In the genomic region with DNA sequence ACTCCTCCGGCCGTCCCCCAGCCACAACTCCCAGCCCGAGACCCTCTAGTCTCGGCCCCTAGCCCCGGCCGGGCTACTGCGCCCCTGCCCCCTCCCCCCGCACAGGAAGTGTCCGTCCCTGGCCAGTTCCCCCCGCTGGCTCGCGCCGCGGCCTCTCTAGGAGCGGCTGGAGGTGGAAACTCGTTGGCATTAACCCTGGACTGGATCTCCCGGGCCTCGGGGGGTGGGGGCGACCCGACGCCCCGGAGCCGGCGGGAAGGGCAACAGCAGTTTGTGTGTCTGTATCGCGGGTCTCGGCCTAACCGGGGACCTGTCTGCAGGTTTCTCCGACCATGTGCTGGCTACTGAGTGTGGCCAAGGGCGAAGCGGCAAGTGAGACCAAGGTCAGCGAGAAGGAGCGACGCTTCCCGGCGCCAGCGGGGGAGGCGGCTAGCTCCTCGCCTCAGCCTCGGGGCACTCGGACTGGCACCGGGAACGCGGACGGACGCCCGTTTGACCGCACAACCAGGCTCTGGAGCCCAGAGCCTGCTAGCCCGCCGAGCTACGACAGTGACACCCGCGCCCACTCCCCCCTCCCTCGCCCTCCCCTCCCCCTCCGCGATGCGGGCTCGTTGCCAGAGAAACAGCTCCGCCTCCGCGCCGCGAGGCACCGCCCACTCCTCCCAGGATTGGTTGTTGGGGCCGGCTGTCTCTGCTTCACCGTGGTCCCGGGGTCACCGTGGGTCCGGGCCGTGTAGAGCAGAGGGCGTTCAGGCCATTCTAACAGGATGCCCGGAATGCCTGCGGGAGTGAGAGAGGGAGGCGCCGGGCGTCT, we compare ENCODE assay signal across 8 mouse cellular contexts. TPM values are rescaled to one million over a fixed set of nuclear protein-coding genes. Genes with fewer than 3 reads are reported as not detected.
DNase-seq lines count a peak whose midpoint lies in the region; ATAC-seq and TF ChIP-seq lines count a peak whose summit lies in the region.

A gene (minus strand): TSS at position 78 of the 814 bp plus-strand sequence.

- peak within 1 kb of the TSS; percentile 97 for H3K27ac ChIP-seq in hindbrain, embryonic 14.5 days

- CTCF ChIA-PET in Patski (lab: Charles Lee): no interaction called here

- H3K36me3 ChIP-seq in hindbrain, embryonic 14.5 days (replicated peaks; ENCODE audit: control insufficient read depth, insufficient read depth): peaks cover 23% of the 10 kb centered on the region

- TF ChIP-seq CTCF in Patski (IDR thresholded peaks at IDR 0.05): no peak

- peak within 1 kb of the TSS; percentile 67 for H3K4me2 ChIP-seq in hindbrain, embryonic 14.5 days (replicated peaks)

- DNase-seq in Patski (ENCODE audit: low read depth, low spot score): peak; percentile 60
- peak; percentile 98 to 99 for DNase-seq in cerebellum, postnatal 14 days
- DNase-seq in frontal cortex, postnatal 25 days (ENCODE audit: low spot score in 2 of 2): peak; percentile 74 to 79
- peak; percentile 94 for DNase-seq in hindbrain, embryonic 14.5 days (ENCODE audit: low spot score)
- peak; percentile 86 to 89 for DNase-seq in layer of hippocampus, postnatal 36 days
- peak; percentile 94 for DNase-seq in lung, postnatal 36 days
- DNase-seq in retina, postnatal 1 day: peak; percentile 95
- DNase-seq in urinary bladder, adult 2 months (ENCODE audit: low spot score): peak; percentile 98

- peak; percentile 76 for ATAC-seq in Patski
- ATAC-seq in hindbrain, embryonic 14.5 days (ENCODE audit: low FRiP score): peak; percentile 90

- POLR2A ChIA-PET in Patski (lab: Charles Lee): interaction anchor here (0.5 to 1.1 kb wide), 3 partner anchors 28 to 166 kb away, joined by 3 read pairs; a partner anchor contains a TSS

- under 1% methylated on average over 71 of the region's 76 CpGs for WGBS in hindbrain, embryonic 14.5 days

- H3K4me1 ChIP-seq in hindbrain, embryonic 14.5 days (replicated peaks; ENCODE audit: control insufficient read depth, insufficient read depth, low read length): peaks cover 13% of the 10 kb centered on the region

- H3K4me3 ChIP-seq in hindbrain, embryonic 14.5 days (replicated peaks; ENCODE audit: low read length): peak within 1 kb of the TSS; percentile 93

- no peaks in the 10 kb centered on the region for H3K9me3 ChIP-seq in hindbrain, embryonic 14.5 days (ENCODE audit: control insufficient read depth, low read length)

- H3K27me3 ChIP-seq in Patski: no peaks in the 10 kb centered on the region
- H3K27me3 ChIP-seq in hindbrain, embryonic 14.5 days (ENCODE audit: control insufficient read depth, insufficient read depth, low read length): no peaks in the 10 kb centered on the region

- in situ Hi-C loops in Patski (cut with MboI; ENCODE audit: low pct_unique_long_range_greater_than_20kb): no loop called here

- peak within 1 kb of the TSS; percentile 93 for H3K9ac ChIP-seq in hindbrain, embryonic 14.5 days

RNA-seq across cellular contexts. Expression of the gene that starts here (rescaled TPM):
- polyA plus RNA-seq in Patski (2021): 30.3 TPM
- polyA plus RNA-seq in hindbrain, embryonic 14.5 days (2014; fragmentation: Nextera tagmentation; extraction: Ambion mirVana): 4.8 and 6.1 TPM in 2 replicates
- 10 to 100 TPM; 10.2 to 11.4 TPM for total RNA-seq in layer of hippocampus, postnatal 36 days (2021)
- 16.9 and 19.8 TPM in 2 replicates for polyA plus RNA-seq in urinary bladder, adult 2 months (2012; rRNA removed)

Comparison
In these comparisons a context has a peak if more than half of its experiments do, and no peak if none do; other contexts are left out.
1. Peak in every context shown above with its lines: DNase-seq, ATAC-seq, H3K4me3 ChIP-seq and H3K27ac ChIP-seq.